Mouse (Mus musculus): Measurements from ENCODE around the gene Spen.
A peak's percentile ranks its signal among the peaks of the same experiment; 100 is the strongest.

Gene Spen

DNA sequence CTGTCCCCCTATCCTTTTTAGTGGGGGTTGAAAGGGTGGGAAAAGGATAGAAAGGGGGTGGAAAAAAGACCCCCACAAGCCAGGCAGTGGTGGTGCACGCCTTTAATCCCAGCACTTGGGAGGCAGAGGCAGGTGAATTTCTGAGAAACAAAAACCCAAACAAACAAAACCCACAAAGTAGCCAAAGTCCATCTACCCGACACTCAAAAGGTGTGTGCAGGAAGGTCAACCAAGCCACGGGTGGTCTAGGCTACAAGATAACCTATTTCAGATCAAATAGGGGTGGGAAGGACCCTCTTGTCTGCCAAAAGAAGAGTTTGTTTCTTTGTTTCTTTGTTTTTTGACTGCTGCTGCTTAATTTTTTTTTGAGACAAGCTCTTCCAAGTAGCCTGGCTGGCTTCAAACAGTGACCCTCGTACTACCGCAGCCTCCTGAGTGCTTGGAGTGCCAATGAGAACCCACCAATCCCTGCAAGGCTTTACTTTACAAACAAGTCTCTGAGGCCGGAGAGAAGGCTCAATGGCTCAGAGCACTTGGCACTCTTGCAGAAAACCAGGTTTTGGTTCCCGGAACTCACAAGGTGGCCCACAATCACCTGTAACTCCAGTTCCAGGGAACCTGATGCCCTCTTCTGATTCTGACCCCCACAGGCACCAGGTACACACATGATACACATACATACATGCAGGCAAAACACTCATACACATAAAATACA lies 11.3 kb downstream of the Spen start:
- DNase-seq = no peak

DNA sequence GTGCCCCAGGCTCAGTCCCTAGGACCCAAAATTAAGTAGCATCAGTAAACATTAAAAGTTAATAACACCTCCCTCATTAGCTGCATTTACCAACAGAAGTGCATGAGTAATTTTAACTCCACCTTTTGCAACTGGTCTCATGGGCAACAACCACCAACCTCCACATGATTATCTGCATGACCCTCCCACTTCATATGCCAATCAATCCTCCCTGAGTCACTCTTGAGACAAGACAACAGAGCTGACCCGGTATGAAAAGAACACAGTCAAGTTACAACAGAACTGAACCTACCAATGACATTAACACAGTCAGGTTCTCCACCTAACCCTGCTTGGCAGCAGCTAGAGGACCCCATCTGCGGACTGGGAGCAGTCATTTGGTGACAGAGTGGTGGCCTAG lies 12.5 kb downstream of the Spen start:
- DNase-seq = no peak

DNA sequence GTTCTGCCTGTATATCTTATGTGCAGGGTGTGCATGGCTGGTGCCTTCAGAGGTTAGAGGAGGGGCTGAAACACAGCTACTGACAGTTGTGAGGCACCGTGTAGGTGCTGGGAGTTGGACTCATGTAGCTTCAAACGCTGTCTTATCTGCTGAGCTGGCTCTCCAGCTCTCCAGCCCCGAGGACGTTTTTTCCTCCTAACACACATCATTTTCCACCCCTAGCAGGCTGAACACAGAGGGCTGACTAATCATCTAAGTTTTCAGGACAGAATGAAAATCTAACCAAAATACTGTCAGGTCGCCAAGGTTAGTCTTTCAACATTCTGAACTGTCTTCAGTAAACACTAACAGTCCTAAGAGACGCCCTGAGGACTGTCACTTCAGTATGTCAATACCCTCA lies 13.7 kb downstream of the Spen start:
- no peak for DNase-seq

DNA sequence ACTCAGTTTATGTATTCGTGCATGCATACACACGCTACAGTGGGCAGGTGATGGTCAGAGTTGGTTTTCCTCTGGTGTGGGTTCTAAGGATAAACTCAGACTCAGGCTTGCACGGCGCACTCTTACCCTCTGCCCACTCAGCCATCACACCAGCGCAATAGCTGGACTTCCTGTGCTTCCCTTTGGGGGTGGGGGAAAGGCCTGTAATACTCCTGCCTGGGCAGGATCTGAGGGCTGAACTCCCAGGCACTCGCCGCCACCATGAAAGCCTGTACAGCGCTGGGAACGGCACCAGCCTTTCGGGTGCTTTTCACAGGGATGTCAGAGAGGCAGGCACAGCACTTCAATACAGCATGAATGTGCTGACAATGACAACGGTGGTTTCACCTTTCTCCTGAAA lies 15.3 kb downstream of the Spen start:
- DNase-seq = no peak

DNA sequence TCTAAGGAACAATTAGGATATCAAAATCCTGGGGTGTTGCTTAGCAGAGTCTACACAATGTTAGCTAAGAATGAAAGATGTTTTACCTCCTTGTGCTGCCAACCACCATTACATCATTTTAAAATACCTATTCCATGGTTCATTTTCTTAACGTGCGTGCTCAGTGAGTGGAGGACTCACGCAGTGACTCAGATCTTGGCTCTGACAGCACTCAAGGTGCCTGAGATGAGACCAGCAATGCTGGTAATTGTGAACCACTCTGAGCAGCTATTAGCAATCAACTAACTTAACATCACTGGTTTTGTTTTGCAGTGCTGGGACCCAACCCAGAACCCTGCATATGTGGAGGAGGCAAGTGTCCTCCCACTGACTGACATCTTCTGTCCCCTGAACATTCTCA lies 20.0 kb downstream of the Spen start:
- DNase-seq = no peak

DNA sequence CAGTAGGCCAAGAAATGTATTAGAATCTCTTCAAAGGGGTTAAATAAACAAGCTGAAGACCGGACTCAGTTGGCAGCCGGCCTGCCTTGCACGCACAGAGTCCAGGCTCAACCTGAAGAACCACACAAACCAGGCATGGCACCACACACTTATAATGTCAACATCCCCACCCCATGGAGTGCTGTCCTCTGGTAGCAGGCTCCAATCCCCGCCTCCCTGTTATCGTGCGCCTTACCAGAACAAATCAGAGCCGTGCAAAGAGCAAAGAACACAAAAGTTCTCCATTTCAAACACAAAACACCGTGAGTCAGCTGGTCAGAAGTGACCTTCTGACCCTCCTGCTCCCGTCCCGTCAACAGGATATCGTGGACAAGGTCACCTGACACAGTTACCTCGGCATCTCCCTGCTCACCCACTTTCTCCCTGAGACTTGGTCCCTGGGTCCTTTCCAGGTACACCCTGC lies 24.2 kb downstream of the Spen start:
- peak; percentile 67 to 88 for DNase-seq

DNA sequence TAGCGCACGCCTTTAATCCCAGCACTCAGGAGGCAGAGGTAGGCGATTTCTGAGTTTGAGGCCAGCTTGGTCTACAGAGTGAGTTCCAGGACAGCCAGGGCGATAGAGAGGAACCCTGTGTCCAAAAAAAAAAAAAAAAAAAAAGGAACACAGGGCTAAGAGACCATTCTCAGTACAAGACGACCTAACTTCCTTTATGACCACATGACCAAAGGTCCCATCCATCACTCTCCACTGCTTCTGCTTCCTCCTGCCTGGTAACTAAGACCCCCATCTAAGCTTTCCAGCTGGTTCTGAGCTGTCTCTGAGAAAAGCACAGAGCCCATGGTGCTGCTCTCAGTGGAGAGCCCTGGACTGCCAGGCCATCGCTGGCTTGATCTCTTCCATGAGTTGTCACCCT lies 26.3 kb downstream of the Spen start:
- no peak for DNase-seq

DNA sequence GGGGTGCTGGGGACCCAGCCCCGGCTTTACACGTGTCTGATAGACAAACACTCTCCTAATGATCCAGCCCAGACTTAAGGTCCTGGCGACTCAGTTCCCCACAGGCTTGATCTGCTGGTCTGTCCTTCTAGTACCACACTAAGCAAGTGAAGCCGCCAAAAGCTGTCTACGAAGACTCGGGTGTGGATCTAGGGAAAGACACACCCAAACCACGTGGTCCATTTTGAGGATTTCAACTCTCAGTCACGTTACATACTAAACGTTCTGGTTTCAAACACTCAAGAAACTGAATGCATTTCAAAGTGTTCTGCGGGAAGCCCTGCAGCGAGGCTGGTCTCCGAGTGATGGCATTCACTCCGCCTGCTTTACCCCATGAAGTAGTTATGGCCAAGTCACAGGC lies 27.9 kb downstream of the Spen start:
- no peak for DNase-seq

DNA sequence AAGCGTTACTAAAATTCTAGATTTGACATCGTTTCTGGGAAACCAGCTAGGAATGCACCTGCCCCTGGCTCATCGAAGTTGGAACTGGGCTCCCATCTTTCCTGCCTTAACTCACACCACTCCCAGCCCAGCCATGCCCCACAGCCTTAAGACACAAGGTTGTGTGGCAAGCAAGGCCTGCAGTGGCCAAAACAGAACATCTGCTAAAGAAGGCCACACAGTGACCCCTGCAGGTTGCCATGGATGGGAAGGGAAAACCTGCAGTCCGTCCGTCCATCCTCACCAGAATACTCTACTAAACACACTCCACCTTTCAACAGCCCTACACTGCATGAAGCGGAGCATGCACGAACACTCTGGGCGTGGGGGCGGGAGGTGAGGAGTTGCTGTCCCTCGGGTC lies 31.5 kb downstream of the Spen start:
- DNase-seq = peak; percentile 57 to 58

DNA sequence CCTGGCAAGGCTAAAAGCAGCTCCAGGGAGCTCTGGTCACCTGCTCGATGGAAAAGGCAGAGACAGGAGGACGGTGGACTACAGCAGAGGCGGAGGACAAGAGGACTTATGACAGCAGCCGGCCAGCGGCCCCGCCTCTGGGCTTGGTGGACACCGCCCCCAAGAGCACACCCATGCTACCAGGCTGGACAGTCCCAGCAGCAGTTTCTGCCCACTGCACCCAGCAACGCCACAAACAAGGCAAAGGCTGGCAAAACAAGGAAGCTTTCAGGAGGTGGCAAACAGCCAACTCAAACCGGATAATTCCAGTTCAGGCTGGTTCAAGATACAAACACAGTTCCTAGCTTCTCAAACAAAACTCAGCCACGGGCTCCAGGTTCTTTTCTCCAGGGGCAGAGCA lies 32.0 kb downstream of the Spen start:
- peak; percentile 90 for DNase-seq

DNA sequence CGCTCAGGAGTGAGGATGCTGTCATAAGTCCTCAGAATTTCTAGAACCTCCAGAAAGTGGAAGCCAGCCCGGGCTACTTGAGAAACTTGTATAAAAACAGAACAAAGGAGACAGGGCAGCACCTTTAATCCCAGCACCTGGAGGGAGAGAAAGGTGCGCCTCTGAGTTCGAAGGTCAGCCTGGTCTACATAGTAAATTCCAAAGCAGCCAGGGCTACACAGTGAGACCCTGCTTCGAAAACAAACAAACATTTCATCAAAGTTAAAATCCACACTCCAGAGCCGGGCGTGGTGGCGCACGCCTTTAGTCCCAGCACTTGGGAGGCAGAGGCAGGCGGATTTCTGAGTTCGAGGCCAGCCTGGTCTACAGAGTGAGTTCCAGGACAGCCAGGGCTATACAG lies 32.6 kb downstream of the Spen start:
- DNase-seq = no peak

DNA sequence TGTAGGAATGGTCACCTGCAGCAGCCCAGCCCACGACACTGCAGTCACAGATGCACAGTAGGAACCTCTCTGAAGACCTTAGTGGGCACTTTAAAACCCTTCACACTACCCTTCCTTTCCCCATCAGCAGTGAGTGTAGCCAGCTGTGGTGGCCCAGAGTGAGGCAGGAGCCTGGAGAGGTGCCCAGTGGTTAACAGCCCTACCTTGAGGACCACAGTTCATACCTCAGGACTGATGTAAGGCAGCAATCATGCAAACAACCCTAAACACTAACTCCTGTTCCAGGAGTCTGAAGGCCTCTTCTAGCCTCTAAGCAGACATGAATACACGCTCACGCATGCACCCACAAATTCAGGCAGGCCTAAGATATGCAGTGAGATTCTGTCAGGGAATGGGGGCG lies 33.9 kb downstream of the Spen start:
- DNase-seq = peak in 1 of 2 experiments; percentile 17

DNA sequence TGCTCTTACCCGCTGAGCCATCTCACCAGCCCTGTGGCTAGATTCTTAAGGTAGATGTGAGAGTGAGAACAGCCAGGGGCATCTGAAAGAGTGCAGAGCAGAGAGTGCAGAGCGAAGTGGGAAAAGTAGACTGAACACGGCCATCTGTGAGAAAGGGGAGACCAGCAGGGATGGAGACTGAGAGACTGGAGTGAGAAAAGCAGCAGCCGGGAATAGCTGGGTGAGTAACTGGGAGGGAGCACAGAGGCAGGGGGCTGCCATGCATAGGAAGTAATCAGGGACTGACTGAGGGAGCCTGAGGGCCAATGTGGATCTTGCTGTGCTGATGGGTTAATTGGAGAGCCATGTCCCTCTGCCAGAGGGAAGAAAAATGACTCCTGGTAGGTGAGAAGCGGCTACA lies 35.7 kb downstream of the Spen start:
- DNase-seq = no peak

DNA sequence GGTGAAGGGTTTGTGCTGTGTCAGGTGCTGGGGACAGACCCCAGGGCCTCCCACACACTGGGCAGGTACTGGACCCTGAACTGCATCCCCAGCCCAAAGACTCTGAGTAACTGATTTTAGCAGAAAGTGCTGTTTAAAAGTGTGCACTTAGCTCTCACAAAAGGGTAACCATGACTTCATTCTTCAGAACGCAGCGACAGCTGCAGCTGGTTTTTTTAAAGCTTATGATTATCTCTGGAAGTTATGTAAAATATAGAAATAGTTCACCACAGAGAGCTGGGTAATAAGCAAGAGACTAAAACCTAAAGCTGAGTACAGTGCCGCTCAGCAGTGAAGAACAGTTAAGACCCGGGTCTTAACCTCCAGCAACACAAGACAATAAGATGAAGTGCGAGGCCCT lies 37.3 kb downstream of the Spen start:
- no peak for DNase-seq

DNA sequence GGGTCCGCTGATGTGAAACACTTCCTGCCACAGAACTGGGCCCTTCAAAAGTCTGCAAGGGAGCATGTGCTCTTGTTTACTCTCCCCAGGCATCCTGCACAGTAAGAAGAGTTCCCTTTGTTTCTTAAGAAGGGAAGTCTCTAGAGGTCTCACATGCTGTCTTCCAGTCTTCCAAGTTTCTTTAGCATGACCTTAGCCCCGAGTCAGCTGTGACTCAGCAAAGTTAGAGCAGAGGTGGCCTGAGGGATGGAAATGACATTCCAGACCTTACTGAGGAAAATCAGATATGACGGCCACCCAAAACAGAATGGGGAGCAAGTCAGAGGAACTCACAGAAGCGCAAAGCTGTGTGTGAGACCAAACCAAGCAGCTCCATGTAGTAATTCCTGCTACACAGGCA lies 37.8 kb downstream of the Spen start:
- DNase-seq = no peak

DNA sequence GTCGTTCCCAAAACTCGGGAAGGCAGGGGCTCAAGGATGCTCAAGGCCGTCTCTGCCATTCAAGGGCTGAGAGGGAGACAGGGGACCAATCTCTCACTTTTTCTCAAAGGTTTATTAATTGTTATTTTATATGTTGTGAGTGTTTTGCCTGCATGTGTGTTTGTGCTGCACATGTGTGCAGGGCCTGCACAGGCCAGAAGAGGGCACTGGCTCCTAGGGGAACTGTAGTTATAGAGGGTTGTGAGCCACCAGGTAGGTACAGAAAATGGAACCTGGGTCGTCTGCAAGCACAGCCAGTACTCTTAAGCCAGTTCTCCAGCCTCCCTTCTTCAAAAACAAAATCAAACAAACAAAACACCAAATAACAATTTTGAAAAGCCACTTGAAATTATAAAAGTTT lies 49.7 kb downstream of the Spen start:
- DNase-seq = no peak

DNA sequence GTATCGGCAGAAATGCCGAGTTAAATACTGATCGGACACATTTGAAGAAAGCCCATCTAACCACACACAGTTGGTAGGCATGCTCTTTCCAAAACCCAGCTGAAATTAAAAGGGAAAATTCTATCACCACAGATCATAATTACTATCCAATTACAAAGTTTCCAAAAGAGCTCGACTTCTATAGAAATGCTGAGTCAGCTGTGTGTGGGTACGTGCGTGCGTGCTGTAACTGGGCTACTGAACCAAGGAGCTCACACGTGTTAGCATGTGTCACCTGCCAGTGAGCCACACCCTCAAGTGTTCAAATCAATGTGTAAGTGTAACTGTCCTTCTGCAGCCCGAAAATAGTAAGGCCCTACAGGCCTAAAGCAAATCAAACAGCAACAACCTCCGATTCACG lies 50.8 kb downstream of the Spen start:
- no peak for DNase-seq

DNA sequence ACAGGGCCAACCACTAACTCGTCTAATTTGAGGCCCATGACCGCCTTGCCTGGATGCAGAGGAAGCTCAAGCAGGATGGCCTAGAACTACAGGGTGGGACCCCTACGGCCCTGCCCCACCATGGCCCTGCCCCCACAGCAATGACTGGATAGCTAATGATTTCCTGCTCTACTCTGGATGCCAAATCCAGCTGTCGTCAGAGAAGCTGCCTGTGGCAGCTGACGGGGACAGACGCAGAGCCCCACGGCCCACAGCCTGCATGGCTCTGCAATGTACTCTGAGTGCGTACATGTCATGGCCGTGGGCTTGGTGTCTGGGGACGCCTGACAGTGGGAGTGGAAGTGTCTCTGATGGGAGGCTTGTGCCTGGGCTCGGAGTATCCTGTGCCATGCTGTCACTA lies 54.3 kb downstream of the Spen start:
- peak in 1 of 2 experiments; percentile 60 for DNase-seq

DNA sequence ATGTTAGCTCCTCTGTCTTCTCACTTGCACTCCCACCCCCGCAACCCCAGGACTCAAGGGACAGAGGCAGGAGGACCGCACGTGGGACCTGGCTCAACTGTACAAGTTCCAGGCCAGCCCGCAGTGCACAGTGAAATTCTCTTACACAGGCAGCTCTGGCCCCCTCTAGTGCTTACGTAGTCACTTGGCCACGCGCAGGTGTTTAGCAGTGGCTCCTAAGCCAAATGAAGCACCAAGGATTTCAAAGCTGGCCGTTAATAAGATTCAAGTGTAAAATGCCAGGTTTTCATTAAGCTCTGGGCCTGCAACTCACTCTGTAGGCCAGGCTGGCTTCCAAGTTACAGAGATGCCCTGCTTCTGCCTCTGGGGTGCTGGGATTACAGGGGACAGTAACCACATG lies 59.0 kb downstream of the Spen start:
- DNase-seq = no peak

DNA sequence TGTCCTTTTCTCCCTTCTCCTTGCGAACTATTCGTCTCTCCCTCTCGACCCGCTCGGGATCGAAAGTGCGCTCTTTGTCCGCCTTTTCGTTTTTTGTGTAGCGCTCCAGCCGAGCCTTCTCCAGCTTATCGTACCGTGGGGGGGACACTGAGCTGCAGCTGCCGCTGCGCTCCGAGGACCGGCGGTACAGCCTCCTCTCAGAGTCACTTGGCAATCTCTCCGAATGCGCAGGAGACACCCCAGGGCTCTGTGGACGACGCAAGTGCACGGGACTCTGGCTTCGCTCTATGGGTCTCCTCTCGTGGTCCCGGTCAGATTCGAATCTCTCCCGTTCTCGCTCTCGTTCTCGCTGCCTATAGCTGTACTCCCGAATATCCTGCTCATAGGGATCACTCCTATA lies 59.6 kb downstream of the Spen start:
- DNase-seq = no peak

DNA sequence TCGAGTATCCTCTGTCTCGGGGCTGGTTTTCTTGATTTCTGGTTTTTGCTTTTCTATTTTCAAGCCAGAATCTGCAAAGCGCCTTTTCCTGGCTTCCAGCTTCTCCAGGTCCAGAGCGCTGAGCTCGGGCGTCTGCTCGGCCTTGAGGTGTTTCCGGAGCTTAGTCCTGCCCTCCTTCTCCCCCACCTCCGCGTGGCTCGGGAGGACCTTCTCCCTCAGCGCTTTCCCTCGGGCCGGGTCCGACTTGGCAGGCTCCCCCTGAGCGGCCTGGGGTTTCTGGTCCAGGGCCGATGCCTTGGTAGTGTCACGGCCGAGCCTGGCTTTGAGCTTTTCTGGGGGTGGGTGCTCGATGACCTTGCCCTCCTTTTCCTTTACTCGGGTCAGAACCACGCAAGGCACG lies 60.2 kb downstream of the Spen start:
- peak in 1 of 2 experiments; percentile 46 for DNase-seq

DNA sequence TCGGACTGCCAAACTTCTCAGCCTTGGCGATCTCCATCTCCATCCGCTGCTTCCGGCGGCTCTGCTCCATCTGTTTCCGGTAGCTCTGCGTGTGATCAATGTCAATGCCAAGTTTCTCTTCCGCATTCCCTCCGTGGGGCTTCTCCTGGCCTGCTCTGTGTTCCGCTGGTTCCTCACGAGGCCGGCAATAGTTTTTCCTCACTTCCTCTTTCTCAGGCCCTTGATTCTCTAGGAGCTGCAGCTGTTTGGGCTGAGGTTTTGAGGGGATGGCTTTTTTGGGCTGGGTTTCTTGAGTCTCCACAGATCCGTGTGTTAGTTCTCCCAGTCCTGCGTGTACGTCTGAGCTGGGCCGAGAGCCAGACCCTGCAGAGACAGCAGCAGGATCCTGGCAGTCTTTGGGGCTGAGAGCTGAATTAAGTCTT lies 60.7 kb downstream of the Spen start:
- peak; percentile 75 to 82 for DNase-seq

DNA sequence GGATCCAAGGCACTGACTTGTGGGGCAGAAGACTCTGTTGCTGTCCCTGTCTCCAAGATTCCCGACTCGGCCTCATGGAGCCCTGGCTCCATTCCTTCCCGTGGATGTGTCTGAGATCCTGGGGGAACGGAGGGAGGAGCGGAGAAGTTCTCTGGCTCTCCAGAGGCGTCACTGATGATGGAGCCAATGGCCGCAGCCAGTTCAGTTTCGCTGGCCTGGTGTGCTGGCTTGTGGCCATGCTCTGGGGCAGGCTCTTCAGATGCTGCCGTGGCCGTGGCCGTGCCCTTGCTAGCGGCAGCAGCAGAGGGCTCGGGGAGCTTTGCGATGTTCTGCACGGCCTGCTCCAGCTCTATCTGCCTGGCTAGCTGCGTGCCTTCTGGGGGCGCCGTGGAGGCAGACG lies 64.0 kb downstream of the Spen start:
- DNase-seq = peak in 1 of 2 experiments; percentile 59

DNA sequence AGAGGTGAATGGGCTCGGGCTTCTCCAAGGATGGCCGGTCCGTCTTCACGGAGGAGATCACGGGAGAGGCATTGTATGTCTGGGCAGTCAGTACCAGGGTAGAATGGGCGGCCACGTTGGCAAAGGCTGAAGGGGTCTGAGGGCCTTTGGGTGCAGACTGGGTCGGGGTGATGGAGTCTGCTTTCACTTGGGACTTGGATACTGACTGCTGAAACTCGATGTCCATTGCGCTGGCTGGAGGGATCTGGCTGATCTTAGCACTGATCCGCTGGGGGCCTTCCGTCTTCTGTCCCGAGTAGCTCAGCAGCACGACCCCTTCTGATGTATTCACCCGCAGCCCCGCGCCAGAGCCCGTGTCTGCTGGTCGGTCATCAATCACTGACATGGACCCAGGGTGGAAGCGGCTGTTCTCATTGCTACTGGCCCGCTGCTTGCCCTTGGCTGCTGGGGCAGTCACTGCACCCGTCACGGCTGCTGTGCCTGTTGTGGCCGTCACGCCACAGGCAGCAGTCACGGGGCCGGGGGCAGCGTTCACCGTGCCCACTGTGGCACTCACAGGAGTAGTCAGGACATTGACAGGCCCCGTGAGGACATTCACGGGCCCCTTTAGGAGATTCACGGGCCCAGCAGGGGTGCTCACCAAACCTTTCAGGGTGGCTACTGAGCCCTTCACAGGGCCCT lies 65.6 kb downstream of the Spen start:
- no peak for DNase-seq

DNA sequence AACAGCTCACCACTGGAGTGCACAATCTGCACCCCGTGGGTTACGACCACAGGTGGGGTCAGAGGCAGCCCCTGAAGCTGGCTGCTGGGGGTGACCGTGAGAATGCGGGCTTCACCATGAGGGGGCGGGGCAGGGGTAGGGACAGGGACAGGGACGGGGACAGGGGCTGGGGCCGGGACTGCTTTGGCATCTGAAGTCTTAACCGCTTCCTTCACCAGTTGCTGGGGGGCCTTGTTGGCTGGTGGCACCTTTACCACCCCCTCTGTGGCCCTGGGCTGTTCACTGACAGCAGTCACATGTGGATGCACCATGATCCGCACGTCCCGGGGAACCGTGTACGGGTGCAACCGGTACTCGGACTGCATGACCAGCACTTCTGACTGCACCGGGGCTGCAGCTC lies 66.9 kb downstream of the Spen start:
- no peak for DNase-seq

Measured in lung, postnatal 4 days (tissue).